Mouse (Mus musculus): ENCODE data around the gene Hist1h2ae. TPM values are rescaled to one million over a fixed set of nuclear protein-coding genes. Genes with fewer than 3 reads are reported as not detected.
"Not testable (repeated sequence)": the region's sequence is repeated elsewhere in the genome, so short reads cannot be mapped to it uniquely, and the experiment has no call there.

Gene Hist1h2ae
- total RNA-seq, 2 experiments from 2014 or later: 6.2 to 7.8 TPM

DNA sequence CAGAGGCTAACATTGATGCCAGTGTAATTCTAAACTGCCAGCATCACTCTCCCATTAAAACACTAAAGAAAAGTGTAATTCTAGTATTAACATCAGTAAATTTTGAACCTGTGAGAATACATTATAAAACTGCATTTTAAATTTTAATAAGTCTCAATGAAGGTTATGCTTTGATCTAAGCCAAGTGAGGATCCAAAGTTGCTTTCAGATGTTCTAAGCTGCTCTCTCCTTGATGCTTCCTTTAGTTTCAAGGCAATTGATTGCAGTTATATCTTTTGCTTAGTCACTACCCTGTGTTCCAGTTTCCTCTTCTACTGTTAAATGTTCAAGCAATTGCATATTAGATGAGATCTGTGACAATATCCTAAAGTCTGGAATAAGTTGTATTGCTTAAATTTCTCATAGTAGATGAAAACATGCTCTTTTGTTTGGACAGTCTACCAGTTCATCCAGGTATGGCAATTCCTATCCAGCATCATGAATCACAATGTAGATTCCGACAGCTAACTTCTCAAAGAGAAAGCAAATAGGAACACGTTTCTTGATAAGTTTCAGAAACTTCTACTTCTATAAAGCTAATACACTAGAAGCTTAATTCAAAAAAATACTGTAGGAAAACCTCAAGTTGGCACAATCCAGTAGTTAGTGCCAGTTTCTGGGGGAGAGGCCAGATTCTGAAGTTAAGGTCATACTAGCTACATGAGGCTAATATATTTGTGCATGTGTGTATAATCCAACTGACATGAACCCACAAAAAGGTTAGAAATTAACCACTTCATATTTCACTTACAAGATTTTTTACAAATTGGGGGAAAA, 1.4 kb upstream of the Hist1h2ae start:
- intact Hi-C loops (cut with DNase I): no loop called here
- no peak for DNase-seq (ENCODE audit: low spot score in 2 of 2)

DNA sequence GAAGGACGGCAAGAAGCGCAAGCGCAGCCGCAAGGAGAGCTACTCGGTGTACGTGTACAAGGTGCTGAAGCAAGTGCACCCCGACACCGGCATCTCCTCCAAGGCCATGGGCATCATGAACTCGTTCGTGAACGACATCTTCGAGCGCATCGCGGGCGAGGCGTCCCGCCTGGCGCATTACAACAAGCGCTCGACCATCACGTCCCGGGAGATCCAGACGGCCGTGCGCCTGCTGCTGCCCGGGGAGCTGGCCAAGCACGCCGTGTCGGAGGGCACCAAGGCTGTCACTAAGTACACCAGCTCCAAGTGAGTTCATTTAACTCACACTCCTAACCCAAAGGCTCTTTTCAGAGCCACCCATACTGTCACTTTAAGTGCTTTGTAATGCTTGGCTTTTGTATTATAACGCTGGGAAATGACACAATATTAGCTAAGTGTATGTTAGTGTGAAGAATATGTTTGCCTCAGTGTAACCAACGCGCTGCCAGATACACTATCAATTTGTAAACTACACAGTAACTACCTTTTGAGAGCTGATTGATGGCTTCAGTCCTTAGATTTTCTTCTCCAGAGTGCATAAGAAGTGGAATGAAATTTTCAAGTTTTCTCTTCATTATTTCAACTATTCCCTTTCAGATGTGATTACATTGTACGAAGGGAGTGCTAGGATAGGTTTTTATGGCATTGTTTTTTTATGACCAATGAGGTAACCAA, 641 bp upstream of the Hist1h2ae start:
- intact Hi-C loops (cut with DNase I); DNase-seq (ENCODE audit: low spot score in 2 of 2): not testable (repeated sequence)

DNA sequence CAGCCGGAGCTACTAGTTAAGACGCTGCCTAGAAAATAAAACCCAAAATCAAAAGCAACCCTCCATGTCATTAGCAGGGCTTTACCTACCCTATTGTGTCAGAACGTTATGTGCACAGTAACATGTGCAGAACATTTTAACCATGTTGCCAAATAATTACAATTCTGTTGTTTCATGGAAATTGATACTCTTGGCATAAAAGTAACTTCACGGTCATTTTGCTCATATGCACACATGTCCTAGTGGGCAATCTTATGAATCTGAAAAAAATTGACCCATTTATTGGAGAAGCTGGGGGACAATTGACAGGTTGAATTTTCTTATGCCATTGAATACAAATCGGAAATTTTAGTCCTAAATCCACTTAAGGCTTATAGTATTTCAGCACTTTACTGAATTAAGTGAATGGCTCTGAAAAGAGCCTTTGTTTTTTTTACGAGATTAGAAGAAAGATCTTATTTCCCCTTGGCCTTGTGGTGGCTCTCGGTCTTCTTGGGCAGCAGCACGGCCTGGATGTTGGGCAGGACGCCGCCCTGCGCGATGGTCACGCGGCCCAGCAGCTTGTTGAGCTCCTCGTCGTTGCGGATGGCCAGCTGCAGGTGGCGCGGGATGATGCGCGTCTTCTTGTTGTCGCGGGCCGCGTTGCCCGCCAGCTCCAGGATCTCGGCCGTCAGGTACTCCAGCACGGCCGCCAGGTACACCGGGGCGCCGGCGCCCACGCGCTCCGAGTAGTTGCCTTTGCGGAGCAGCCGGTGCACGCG, 579 bp downstream of the Hist1h2ae start:
- intact Hi-C loops (cut with DNase I): not testable (repeated sequence)

DNA sequence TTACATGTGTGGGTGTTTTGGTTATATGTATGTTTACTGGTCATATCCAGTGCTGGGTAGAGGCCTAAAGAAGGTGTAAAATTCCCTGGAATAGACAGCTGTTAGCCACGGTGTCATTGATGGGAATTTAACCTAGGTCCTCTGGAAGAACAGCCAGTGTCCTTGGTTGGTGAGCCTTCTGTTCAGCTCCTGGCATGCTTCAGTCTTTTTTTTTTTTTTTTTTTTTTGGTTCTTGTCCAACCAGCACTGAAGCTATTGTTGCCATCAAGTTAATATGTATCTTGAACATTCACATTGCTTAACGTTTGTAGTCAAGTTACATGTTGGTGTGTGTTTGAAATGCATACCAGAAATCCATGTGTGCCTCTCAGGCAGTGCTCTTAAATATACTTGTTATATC, 6.5 kb downstream of the Hist1h2ae start:
- intact Hi-C loops (cut with DNase I): no loop called here
- no peak for DNase-seq (ENCODE audit: low spot score in 2 of 2)

More for the DNA sequence above, 579 bp downstream of the Hist1h2ae start:
- peak in 1 of 2 experiments; percentile 82 for DNase-seq (ENCODE audit: low spot score in 2 of 2)

DNA sequence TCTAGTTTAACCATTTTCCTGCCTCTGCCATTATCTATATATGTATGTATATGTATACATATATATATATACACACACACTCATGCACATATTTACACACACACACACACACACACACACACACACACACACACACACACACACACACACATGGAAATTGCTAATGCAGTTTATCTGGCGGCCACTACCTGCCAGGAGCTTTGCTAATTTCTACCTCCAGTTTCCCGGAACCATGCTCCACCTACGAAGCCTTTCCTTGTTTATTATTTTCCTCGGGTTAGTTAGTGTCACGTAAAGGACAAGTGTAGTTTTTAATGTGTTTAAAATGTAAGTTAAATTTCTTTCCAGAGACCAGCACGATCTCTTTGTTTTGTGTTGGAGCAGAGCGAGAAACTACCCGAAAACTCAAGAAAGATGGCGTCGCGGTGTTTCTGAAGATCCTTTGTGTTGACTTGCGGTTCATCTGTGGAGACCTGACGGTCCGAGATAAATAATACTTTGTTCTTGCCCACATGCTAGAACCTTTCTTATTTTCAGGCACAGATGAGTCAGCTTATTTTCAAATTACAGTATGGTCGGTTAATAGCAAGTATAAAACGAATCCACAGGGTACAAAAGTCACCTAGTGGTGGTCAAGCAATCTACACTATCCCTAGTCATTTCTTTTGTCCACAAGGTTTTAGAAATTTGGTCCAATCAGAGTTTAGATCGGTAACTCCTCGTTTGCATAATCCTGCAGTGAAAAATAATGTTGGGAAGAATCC, 8.1 kb downstream of the Hist1h2ae start:
- peak in 1 of 2 experiments; percentile 43 for DNase-seq (ENCODE audit: low spot score in 2 of 2)
- intact Hi-C loops (cut with DNase I): no loop called here

DNA sequence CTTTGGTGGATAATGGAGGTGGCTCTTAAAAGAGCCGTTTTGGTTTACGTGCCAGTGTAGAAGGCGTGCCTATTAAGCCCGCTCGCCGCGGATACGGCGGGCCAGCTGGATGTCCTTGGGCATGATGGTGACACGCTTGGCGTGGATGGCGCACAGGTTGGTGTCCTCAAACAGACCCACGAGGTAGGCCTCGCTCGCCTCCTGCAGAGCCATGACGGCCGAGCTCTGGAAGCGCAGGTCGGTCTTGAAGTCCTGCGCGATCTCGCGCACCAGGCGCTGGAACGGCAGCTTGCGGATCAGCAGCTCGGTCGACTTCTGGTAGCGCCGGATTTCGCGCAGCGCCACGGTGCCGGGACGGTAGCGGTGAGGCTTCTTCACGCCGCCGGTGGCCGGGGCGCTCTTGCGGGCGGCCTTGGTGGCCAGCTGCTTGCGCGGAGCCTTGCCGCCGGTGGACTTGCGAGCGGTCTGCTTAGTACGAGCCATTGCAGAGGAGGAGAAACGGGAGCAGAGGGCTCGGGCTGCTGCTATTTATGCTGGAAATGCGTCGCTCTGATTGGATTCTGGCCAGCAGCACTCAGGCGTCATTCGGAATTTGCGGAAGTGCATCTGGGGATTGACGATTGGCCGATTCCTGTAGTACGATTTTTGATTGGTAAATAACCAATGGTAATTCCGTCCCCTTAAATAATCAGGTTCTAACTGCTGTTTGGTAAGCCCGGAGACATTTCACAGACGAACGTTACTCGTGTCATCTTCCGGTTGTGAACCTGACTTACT, 8.9 kb downstream of the Hist1h2ae start, which contains the start of gene Hist1h3e:
TSS of gene Hist1h3e (minus strand) at position 487 of the 777 bp plus-strand sequence.
- intact Hi-C loops (cut with DNase I): not testable (repeated sequence)
- peak; percentile 94 to 95 for DNase-seq (ENCODE audit: low spot score in 2 of 2)

DNA sequence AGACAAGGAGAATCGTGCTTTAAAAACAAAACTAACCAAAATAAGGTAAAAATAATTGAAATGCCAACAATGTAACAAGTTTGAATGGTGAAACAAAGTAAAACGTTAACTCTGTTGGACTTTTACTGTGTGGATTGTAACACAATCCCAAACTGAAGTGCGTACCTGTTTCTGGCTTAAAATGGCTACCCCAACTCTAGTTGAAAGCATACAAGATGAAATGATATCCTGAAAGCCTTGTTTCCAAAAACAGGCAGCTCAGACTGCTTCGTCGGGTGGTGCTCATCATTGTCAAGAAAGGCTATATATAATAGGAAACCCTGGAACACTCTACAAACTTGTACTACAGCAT, 9.5 kb downstream of the Hist1h2ae start:
- intact Hi-C loops (cut with DNase I); DNase-seq (ENCODE audit: low spot score in 2 of 2): not testable (repeated sequence)

DNA sequence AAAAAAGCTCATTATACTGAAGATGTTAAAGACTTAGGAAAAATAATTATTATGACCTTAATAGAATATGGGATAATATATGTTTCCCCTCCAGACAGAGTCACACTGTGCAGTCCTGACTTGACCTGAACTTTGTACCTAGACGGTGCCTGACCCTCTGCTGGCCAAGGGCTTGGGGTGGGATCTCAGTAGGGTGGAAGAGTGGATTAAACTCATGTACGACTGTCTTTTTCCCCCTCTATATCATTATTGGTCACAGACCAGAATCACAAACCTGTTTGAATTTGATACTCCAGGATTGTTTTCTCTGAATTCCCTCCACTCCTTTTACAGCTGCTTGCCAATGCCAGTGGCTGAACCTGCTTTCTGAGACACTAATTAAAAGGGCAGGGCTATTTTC, 10.3 kb downstream of the Hist1h2ae start:
- DNase-seq (ENCODE audit: low spot score in 2 of 2); intact Hi-C loops (cut with DNase I): not testable (repeated sequence)

DNA sequence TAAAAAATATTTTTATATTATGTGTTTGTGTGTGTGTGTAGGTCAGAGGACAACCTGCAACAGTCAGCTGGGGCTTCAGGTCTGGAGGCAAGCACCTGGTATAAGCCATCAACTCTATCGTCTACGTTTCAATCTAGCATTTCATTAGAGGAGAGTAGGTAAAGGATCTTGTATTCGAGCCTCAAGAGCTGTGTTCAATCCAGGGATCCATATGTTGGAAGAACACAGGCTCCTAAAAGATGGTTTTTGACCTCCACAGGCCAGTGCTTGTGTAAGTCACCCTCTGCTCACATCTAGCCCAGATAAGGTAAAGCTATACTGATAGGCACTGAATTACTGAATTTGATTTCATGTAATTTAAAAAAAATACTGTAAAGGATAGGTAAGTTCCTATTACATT, 14.1 kb downstream of the Hist1h2ae start:
- intact Hi-C loops (cut with DNase I): no loop called here
- DNase-seq (ENCODE audit: low spot score in 2 of 2): no peak

DNA sequence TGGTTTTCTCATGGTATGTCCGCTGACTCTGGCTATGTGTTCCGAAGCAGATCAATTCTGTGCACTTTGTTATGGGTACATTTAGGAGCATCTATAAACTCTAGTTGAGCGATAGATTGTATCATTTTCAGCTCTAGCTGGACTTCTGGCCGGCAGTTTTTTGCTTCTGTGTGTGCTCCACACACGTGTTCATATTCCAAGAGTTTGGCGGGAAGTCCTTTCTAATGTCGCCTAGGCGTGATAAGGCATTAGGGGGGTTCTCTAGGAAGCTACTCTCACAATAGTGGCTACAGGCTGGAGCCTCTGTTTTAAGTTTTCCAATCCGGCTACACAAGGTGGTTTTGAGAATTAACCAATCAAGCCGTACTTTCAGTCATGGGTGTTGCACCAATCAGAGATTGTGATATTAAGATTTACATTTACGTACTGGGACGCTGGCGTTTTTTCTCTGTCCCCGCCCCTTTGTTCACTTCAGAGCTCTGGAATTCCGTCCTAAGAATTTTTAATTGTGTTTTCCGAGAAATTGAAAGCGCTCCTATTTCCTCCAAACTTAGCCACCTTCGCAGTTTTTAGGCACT, 15.1 kb downstream of the Hist1h2ae start:
- intact Hi-C loops (cut with DNase I): no loop called here
- peak; percentile 69 to 70 for DNase-seq (ENCODE audit: low spot score in 2 of 2)

DNA sequence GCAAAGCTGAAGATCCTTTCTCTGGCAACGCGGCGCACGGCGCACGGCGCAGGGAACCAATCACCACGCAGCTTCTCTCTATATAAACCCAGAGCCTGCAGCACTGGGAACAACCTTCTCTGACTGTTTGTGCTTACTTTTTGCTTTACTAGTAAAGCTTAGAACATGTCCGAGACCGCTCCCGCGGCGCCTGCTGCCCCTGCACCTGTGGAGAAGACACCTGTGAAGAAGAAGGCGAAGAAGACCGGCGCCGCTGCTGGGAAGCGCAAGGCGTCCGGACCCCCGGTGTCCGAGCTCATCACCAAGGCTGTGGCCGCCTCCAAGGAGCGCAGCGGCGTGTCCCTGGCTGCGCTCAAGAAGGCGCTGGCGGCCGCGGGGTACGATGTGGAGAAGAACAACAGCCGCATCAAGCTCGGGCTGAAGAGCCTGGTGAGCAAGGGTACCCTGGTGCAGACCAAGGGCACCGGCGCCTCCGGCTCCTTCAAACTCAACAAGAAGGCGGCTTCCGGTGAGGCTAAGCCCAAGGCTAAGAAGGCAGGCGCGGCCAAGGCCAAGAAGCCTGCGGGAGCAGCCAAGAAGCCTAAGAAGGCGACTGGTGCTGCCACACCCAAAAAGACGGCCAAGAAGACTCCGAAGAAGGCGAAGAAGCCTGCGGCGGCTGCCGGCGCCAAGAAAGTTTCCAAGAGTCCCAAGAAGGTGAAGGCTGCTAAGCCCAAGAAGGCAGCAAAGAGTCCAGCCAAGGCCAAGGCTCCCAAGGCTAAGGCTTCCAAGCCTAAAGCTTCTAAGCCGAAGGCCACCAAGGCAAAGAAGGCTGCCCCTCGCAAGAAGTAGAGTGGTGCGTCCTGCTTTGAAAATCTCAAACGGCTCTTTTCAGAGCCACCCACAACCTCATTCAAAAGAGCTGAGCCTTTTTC, 15.8 kb downstream of the Hist1h2ae start:
- intact Hi-C loops (cut with DNase I): no loop called here
- DNase-seq (ENCODE audit: low spot score in 2 of 2): peak; percentile 80 to 81

DNA sequence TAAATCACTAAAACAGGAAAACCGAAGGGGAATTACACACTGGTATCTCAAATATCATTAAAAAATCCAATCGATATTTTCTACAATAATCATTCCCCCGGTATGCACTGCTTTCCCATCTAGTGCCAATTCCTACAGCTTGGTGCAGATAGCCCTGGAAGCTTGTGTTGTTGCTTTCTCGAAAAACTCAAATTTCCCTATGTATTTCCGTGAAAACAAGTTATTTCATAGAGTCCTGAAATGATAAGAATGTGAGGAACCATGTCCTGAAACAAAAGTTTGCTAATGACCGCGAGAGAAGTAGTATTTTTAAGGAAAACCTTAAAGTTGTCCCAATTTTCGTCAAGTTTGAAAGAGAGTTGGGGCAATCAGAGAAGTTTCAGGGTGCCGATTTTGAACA, 16.6 kb downstream of the Hist1h2ae start:
- intact Hi-C loops (cut with DNase I): no loop called here
- DNase-seq (ENCODE audit: low spot score in 2 of 2): no peak

DNA sequence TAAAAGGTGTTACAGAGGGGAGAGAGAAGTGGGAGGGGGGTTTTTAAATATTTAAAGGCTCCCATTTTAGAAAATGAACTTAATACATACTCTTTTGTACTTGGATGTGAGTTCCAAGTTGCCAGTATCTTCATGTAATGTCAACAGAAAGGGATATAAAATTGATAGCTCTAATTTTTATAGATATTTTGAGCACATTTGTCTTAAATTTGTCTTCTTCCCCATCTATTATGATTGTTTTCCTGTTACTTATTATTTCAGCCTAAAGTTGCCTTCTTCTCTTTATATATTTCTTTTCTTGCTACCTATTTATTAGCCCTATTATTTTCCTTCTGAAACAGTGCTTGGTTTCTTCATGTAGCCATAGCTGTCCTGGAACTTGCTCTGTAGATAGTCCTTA, 18.1 kb downstream of the Hist1h2ae start, which contains the start of gene Hist1h1d:
TSS of gene Hist1h1d (plus strand) at position 301 of the 400 bp plus-strand sequence.
- no peak for DNase-seq (ENCODE audit: low spot score in 2 of 2)
- intact Hi-C loops (cut with DNase I): no loop called here

DNA sequence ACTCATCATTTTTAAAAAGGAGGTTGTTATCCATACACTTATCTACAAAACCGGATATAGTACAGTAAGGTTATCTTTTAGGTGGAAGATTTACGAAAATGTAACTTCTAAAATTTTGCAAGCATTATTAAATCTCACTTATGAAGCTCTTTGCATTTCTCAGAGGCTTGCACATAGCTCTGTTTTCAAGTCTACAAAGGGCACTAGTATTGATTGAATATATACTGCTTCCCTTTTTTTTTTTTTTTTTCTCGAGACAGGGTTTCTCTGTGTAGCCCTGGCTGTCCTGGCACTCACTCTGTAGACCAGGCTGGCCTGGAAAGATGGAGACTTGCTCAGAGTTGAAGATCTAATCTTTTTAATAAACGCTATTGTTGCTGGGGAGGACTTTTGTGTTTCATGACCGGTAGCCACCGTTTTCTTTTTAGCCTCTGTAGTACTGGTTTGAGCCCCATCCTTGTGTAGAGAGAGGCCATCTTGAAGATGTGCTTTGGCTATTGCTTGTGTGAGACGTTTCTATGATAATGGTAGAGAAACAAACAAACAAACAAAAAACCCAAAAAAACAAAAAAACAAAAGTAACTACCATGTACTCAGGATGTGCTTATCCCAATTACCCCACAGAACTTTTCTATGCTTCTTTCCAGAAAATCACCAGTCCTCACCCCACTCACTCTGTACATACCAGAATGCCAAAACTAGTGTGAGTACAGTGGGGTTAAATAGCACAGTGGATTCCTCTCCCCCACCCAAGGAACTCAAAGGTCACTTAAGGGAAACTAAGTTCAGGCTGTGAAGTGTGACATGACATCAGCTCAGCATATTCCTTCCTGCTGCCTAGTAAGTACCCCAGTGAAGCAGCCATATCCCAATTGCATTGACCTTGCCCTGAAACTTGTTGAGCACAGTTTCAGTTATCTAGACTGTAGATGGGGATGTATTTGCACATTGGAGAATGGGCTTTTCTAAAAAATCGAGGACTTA, 18.8 kb downstream of the Hist1h2ae start:
- intact Hi-C loops (cut with DNase I): no loop called here

DNA sequence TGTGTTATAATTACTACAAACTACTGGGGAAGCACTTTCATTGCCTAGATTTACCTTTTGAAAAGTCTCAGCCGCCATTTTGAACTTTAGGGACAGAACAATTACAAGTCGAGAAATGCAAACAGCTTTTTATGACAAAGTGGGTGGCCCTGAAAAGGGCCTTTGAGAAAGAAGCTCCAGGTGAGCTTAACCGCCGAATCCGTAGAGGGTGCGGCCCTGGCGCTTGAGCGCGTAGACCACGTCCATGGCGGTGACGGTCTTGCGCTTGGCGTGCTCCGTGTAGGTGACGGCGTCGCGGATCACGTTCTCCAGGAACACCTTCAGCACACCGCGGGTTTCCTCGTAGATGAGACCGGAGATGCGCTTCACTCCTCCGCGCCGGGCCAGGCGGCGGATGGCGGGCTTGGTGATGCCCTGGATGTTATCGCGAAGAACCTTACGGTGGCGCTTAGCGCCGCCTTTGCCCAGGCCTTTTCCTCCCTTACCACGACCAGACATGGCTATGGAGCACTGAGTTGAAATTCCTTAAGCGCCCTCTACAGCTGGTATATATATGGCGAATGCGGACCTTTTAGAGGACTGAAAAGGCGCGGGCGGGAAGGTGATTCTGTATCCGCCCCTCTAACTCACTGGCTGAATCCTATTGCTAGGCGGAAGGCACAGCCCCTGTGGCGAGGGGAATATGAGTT, 19.7 kb downstream of the Hist1h2ae start, which contains the start of gene Hist1h4f:
TSS of gene Hist1h4f (minus strand) at position 503 of the 689 bp plus-strand sequence.
- intact Hi-C loops (cut with DNase I): not testable (repeated sequence)
- peak; percentile 91 to 93 for DNase-seq (ENCODE audit: low spot score in 2 of 2)

More for the DNA sequence above, 18.8 kb downstream of the Hist1h2ae start:
- no peak for DNase-seq (ENCODE audit: low spot score in 2 of 2)

All from left cerebral cortex, postnatal 36 days (tissue).